Mouse (Mus musculus) gonadal fat pad, adult 2 months (tissue): Measurements from ENCODE around the gene Stoml1. TPM values are rescaled to one million over a fixed set of nuclear protein-coding genes. Genes with fewer than 3 reads are reported as not detected.

Source experiments
- DNase-seq: peaks from one replicate; pipeline ENCODE4 v3.0.0-alpha.2; 2012; ENCODE audit warnings: low read depth
- polyA plus RNA-seq: library from polyadenylated mRNA; depleted of rRNA; stranded (reverse); fragments of >200 nt; gene quantifications from 2 replicates; pipeline ENCODE4 v1.2.3, GENCODE M21; 2012; rRNA removed

The Stoml1 gene
- polyA plus RNA-seq, 1 experiment = 42.0 TPM

- DNase-seq = no peak
These were observed 50.2 kb downstream of the Stoml1 start for GRCm38 (mm10) chr9:58303115-58303514.

GRCm38 (mm10) chr9:58303599-58304271 is 50.8 kb downstream of the Stoml1 start:
- no peak for DNase-seq

- DNase-seq = no peak
These were observed 52.7 kb downstream of the Stoml1 start for GRCm38 (mm10) chr9:58305686-58306085.

GRCm38 (mm10) chr9:58308395-58308794 is 55.4 kb downstream of the Stoml1 start:
- no peak for DNase-seq

- no peak for DNase-seq
These were observed 57.2 kb downstream of the Stoml1 start for GRCm38 (mm10) chr9:58310043-58310660.

- no peak for DNase-seq
These were observed 58.4 kb downstream of the Stoml1 start for GRCm38 (mm10) chr9:58311191-58311910.

Other genes with a start within 250 kb of the Stoml1 start
- 0.32 and 1.1 TPM in 2 replicates for gene Cyp11a1, start 246.8 kb upstream of the Stoml1 start, polyA plus RNA-seq
- 7.3 and 9.6 TPM in 2 replicates for gene Stra6, start 189.4 kb upstream of the Stoml1 start, polyA plus RNA-seq
- gene Ccdc33, start 134.3 kb upstream of the Stoml1 start, polyA plus RNA-seq = 1.5 and 1.7 TPM in 2 replicates
- 124 and 133 TPM in 2 replicates for gene Islr, start 48.9 kb upstream of the Stoml1 start, polyA plus RNA-seq
- 2.0 and 2.2 TPM in 2 replicates for gene Islr2, start 48.8 kb upstream of the Stoml1 start, polyA plus RNA-seq
- 18.7 and 22.4 TPM in 2 replicates for gene Pml, start 3.4 kb upstream of the Stoml1 start, polyA plus RNA-seq
- 70.7 and 74.1 TPM in 2 replicates for gene Loxl1, start 60.0 kb downstream of the Stoml1 start, polyA plus RNA-seq
- 0.50 and 0.77 TPM in 2 replicates for gene Tbc1d21, start 117.3 kb downstream of the Stoml1 start, polyA plus RNA-seq
- 4.2 and 5.7 TPM in 2 replicates for gene Insyn1, start 235.4 kb downstream of the Stoml1 start, polyA plus RNA-seq